Mouse (Mus musculus): Measurements from ENCODE around the gene 4921536K21Rik.
A peak's percentile ranks its signal among the peaks of the same experiment; 100 is the strongest.

The 4921536K21Rik gene

GRCm38 (mm10) chr11:3853481-3854034 lies 41.3 kb downstream of the 4921536K21Rik start:
- DNase-seq, result peak; percentile 97

- peak; percentile 66 for DNase-seq
Measured at GRCm38 (mm10) chr11:3853031-3853430, 41.9 kb downstream of the 4921536K21Rik start.

- DNase-seq, result no peak
Measured at GRCm38 (mm10) chr11:3851872-3852271, 43.0 kb downstream of the 4921536K21Rik start.

- no peak for DNase-seq
Measured at GRCm38 (mm10) chr11:3850746-3851277, 44.1 kb downstream of the 4921536K21Rik start.

GRCm38 (mm10) chr11:3850315-3850614 lies 44.6 kb downstream of the 4921536K21Rik start:
- peak; percentile 61 for DNase-seq

- peak; percentile 55 for DNase-seq
Measured at GRCm38 (mm10) chr11:3849469-3850314, 45.2 kb downstream of the 4921536K21Rik start.

- DNase-seq, result peak; percentile 33
Measured at GRCm38 (mm10) chr11:3846351-3846750, 48.5 kb downstream of the 4921536K21Rik start.

GRCm38 (mm10) chr11:3843943-3844734 lies 50.8 kb downstream of the 4921536K21Rik start:
- peak; percentile 64 for DNase-seq

All from cerebellum, adult 11-12 months (tissue).